ENCODE assay signal across 9 mouse cellular contexts in the genomic region with DNA sequence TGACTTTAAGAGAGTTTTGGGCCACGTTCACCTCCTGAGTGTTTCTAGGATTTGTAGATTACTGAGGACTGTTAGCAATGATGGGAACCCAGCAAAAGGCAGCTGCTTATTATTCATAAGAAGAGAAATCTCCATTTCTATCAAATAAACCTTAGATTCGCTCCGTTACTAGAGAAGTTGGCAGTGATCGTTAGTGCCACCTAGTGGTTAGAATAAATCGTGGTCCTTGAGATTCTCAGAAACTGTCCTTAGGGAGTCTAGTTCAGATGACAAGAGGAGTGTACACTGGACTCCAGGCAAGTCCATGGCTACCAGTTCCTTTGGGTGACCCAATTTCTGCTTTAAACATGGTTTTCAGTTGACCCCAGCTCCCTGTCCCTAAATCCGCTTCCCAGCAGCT. TPM values are rescaled to one million over a fixed set of nuclear protein-coding genes. Genes with fewer than 3 reads are reported as not detected.
DNase-seq lines count a peak whose midpoint lies in the region; ATAC-seq and TF ChIP-seq lines count a peak whose summit lies in the region.
"Had no signal": no experiment of that assay in that cellular context is flagged by ENCODE, and none has a peak within 500 bp of the region (broad histone marks: within the 10 kb centered on the region; RNA-seq: fewer than 3 reads in every experiment).

No protein-coding gene starts in this region.

- WGBS in hindbrain, embryonic 11.5 days: 35% methylated on average over 6 of the region's 6 CpGs
- WGBS in hindbrain, embryonic 10.5 days: 31% methylated on average over 6 of the region's 6 CpGs
- WGBS in lung, postnatal 0 days: 27% methylated on average over 6 of the region's 6 CpGs

- no peak overlapping the region for H3K4me2 ChIP-seq in hindbrain, embryonic 11.5 days (replicated peaks; ENCODE audit: low read depth, low read length)
- H3K4me2 ChIP-seq in lung, postnatal 0 days (replicated peaks; ENCODE audit: low read depth, low read length): no peak overlapping the region
- H3K4me2 ChIP-seq: liver, embryonic 15.5 days had no signal

- H3K4me3 ChIP-seq in hindbrain, embryonic 11.5 days (ENCODE audit: low read depth, low read length): no peak overlapping the region
- H3K4me3 ChIP-seq in hindbrain, embryonic 10.5 days: no peak overlapping the region
- H3K4me3 ChIP-seq in lung, postnatal 0 days (ENCODE audit: low read depth, low read length): no peak overlapping the region
- H3K4me3 ChIP-seq: liver, embryonic 15.5 days had no signal

- no peaks in the 10 kb centered on the region; the same call in 1 of the 2 replicates for H3K4me1 ChIP-seq in hindbrain, embryonic 11.5 days (replicated peaks; ENCODE audit: control insufficient read depth, insufficient read depth, low read length)
- peaks cover 18% of the 10 kb centered on the region; the same call in 1 of the 2 replicates for H3K4me1 ChIP-seq in hindbrain, embryonic 10.5 days (replicated peaks)
- H3K4me1 ChIP-seq in lung, postnatal 0 days (ENCODE audit: insufficient read depth, low read depth, low read length): no peaks in the 10 kb centered on the region
- H3K4me1 ChIP-seq: liver, embryonic 15.5 days had no signal

- no peak for ATAC-seq in hindbrain, embryonic 11.5 days (ENCODE audit: low FRiP score)
- no peak for ATAC-seq in lung, postnatal 0 days

- no peaks in the 10 kb centered on the region for H3K9me3 ChIP-seq in hindbrain, embryonic 11.5 days (ENCODE audit: control insufficient read depth, low read length)
- no peaks in the 10 kb centered on the region for H3K9me3 ChIP-seq in hindbrain, embryonic 10.5 days
- no peaks in the 10 kb centered on the region for H3K9me3 ChIP-seq in lung, postnatal 0 days (ENCODE audit: low read length)
- H3K9me3 ChIP-seq: liver, embryonic 15.5 days had no signal

- no peak overlapping the region for H3K27ac ChIP-seq in hindbrain, embryonic 11.5 days (ENCODE audit: low read depth, low read length)
- H3K27ac ChIP-seq in hindbrain, embryonic 10.5 days: no peak overlapping the region
- no peak overlapping the region for H3K27ac ChIP-seq in lung, postnatal 0 days (ENCODE audit: low read length)
- H3K27ac ChIP-seq: liver, embryonic 15.5 days had no signal

- no peaks in the 10 kb centered on the region for H3K27me3 ChIP-seq in hindbrain, embryonic 11.5 days (ENCODE audit: control insufficient read depth, insufficient read depth, low read length)
- H3K27me3 ChIP-seq in hindbrain, embryonic 10.5 days (ENCODE audit: insufficient read depth, poor library complexity, severe bottlenecking): no peaks in the 10 kb centered on the region
- no peaks in the 10 kb centered on the region for H3K27me3 ChIP-seq in lung, postnatal 0 days (replicated peaks; ENCODE audit: insufficient read depth, low read length)
- H3K27me3 ChIP-seq: liver, embryonic 15.5 days had no signal

- no peaks in the 10 kb centered on the region for H3K36me3 ChIP-seq in hindbrain, embryonic 11.5 days (ENCODE audit: control insufficient read depth, insufficient read depth, low read length)
- no peaks in the 10 kb centered on the region for H3K36me3 ChIP-seq in hindbrain, embryonic 10.5 days
- H3K36me3 ChIP-seq in lung, postnatal 0 days (ENCODE audit: insufficient read depth, low read length): no peaks in the 10 kb centered on the region
- H3K36me3 ChIP-seq: liver, embryonic 15.5 days had no signal

- H3K9ac ChIP-seq in hindbrain, embryonic 11.5 days (ENCODE audit: low read depth, low read length): no peak overlapping the region
- no peak overlapping the region for H3K9ac ChIP-seq in lung, postnatal 0 days (replicated peaks; ENCODE audit: low read depth)
- H3K9ac ChIP-seq: liver, embryonic 15.5 days had no signal

- peak; percentile 78 for TF ChIP-seq CTCF in lung, postnatal 0 days (IDR thresholded peaks at IDR 0.05)

- DNase-seq in hindbrain, embryonic 11.5 days (ENCODE audit: low spot score): peak; percentile 77
- DNase-seq in hindbrain, embryonic 10.5 days (ENCODE audit: low spot score): no peak
- DNase-seq in urinary bladder, postnatal 14 days (ENCODE audit: low spot score): peak; percentile 13
- DNase-seq in urinary bladder, adult 18-20 months (ENCODE audit: low spot score in 2 of 2): no peak
- peak; percentile 41 for DNase-seq in embryo, embryonic 9.5 days (ENCODE audit: extremely low spot score)
- peak; percentile 65 for DNase-seq in lung, postnatal 0 days (ENCODE audit: low spot score)
- no peak for DNase-seq in urinary bladder, postnatal 25 days (ENCODE audit: low spot score)
- DNase-seq in ovary, postnatal 10 days (ENCODE audit: low spot score): no peak

- TF ChIP-seq EP300 in lung, postnatal 0 days (IDR thresholded peaks at IDR 0.05): no peak

RNA-seq across cellular contexts. Expression of gene Dst, which starts 58.3 kb away (rescaled TPM):
- 36.5 and 60.0 TPM in 2 replicates for polyA plus RNA-seq in hindbrain, embryonic 11.5 days (2014; fragmentation: Nextera tagmentation; extraction: Ambion mirVana)
- 24.9 and 25.9 TPM in 2 replicates for polyA plus RNA-seq in hindbrain, embryonic 10.5 days (2016; fragmentation: Nextera tagmentation; extraction: Ambion mirVana)
- polyA plus RNA-seq in lung, postnatal 0 days (2015; fragmentation: Nextera tagmentation; extraction: Ambion mirVana): 18.1 and 19.8 TPM in 2 replicates

RNA-seq across cellular contexts. Expression of gene Bend6, which starts 58.7 kb away (rescaled TPM):
- 2.3 and 3.8 TPM in 2 replicates for polyA plus RNA-seq in hindbrain, embryonic 11.5 days (2014; fragmentation: Nextera tagmentation; extraction: Ambion mirVana)
- 1.4 and 2.2 TPM in 2 replicates for polyA plus RNA-seq in hindbrain, embryonic 10.5 days (2016; fragmentation: Nextera tagmentation; extraction: Ambion mirVana)
- 0.45 and 0.63 TPM in 2 replicates for polyA plus RNA-seq in lung, postnatal 0 days (2015; fragmentation: Nextera tagmentation; extraction: Ambion mirVana)

Comparison
In these comparisons a context has a peak if more than half of its experiments do, and no peak if none do; other contexts are left out.
1. DNase-seq: peak in hindbrain, embryonic 11.5 days (single experiment), urinary bladder, postnatal 14 days (single experiment), embryo, embryonic 9.5 days (single experiment) and lung, postnatal 0 days (single experiment); none in hindbrain, embryonic 10.5 days (single experiment), urinary bladder, adult 18-20 months (0 of 2), urinary bladder, postnatal 25 days (single experiment) and ovary, postnatal 10 days (single experiment).